Mouse (Mus musculus): ENCODE results near the gene Apba3. TPM values are rescaled to one million over a fixed set of nuclear protein-coding genes. Genes with fewer than 3 reads are reported as not detected.

The Apba3 gene
- polyA plus RNA-seq, 1 experiment: 32.8 TPM

DNA sequence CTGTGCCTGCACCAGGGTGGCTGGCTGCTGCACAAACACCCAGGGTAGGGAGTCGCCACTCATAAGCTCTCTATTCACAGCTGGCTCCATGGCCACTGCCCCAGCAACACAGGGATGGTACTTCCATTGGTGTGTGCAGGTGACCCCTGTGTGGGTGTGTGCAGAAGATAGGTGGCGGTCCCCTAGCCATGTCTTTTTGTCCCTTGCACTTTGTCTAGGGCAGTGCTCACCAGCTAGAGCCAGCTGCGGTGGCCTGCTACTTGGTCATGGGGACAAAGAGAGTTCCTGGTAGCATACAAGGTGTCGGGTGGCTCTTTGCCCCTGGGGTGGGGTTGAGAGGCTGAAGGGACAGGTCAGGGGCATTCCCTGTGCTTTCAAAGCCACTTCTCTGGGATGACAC lies 22.6 kb upstream of the Apba3 start:
- Histone ChIP-seq H3K4me1 (ENCODE audit: control insufficient read depth, insufficient read depth, low read length) (no peaks in the 10 kb centered on the region), H3K4me3 (replicated peaks; ENCODE audit: control insufficient read depth, low read depth, low read length) (no peak overlapping the region), H3K27ac (ENCODE audit: control insufficient read depth, insufficient read depth, low read depth, low read length, poor library complexity) (no peak overlapping the region)
- TF ChIP-seq CTCF (IDR thresholded peaks at IDR 0.05; ENCODE audit: control insufficient read depth, insufficient read depth, low read length) (no peak), POLR2A (IDR thresholded peaks at IDR 0.05; ENCODE audit: borderline replicate concordance, control insufficient read depth, low read depth, low read length) (no peak)
- WGBS: 78% methylated on average over 4 of the region's 4 CpGs

GRCm38 (mm10) chr10:81244595-81244994 lies 22.2 kb upstream of the Apba3 start:
- 7% methylated on average over 17 of the region's 17 CpGs for WGBS
- Histone ChIP-seq H3K4me3 (replicated peaks; ENCODE audit: control insufficient read depth, low read depth, low read length) (no peak overlapping the region), H3K4me1 (ENCODE audit: control insufficient read depth, insufficient read depth, low read length) (no peaks in the 10 kb centered on the region), H3K27ac (ENCODE audit: control insufficient read depth, insufficient read depth, low read depth, low read length, poor library complexity) (no peak overlapping the region)
- no peak for TF ChIP-seq POLR2A (IDR thresholded peaks at IDR 0.05; ENCODE audit: borderline replicate concordance, control insufficient read depth, low read depth, low read length)
- peak; percentile 93 for TF ChIP-seq CTCF (IDR thresholded peaks at IDR 0.05; ENCODE audit: control insufficient read depth, insufficient read depth, low read length)

DNA sequence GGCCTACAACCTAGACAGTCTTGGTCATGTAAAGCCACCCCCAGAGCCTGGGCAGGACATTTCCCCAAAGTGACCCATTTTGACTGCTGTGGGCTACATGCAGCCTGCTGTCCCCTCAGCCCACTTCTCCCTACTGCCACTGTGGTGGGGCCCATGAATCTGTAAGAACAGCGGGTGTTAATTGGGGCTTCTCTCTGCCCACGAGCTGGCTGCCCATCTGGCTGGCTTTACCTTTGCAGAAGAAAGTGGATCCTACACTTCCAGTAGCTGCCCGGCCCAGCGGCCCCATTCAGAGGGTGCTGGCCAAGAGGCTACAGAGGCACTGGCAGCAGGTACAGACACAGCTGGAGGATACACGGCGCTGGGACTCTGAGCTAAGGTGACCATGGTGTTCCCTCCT lies 21.6 kb upstream of the Apba3 start:
- 79% methylated on average over 6 of the region's 6 CpGs for WGBS
- Histone ChIP-seq H3K27ac (ENCODE audit: control insufficient read depth, insufficient read depth, low read depth, low read length, poor library complexity) (no peak overlapping the region), H3K4me3 (replicated peaks; ENCODE audit: control insufficient read depth, low read depth, low read length) (no peak overlapping the region), H3K4me1 (ENCODE audit: control insufficient read depth, insufficient read depth, low read length) (no peaks in the 10 kb centered on the region)
- TF ChIP-seq CTCF (IDR thresholded peaks at IDR 0.05; ENCODE audit: control insufficient read depth, insufficient read depth, low read length): no peak
- TF ChIP-seq POLR2A (IDR thresholded peaks at IDR 0.05; ENCODE audit: borderline replicate concordance, control insufficient read depth, low read depth, low read length): 0 out of 2 replicates have a peak, but pooled peaks have one; percentile 16

- Histone ChIP-seq H3K4me3 (replicated peaks; ENCODE audit: control insufficient read depth, low read depth, low read length) (no peak overlapping the region), H3K27ac (ENCODE audit: control insufficient read depth, insufficient read depth, low read depth, low read length, poor library complexity) (no peak overlapping the region), H3K4me1 (ENCODE audit: control insufficient read depth, insufficient read depth, low read length) (no peaks in the 10 kb centered on the region)
- no peak for TF ChIP-seq POLR2A (IDR thresholded peaks at IDR 0.05; ENCODE audit: borderline replicate concordance, control insufficient read depth, low read depth, low read length)
- TF ChIP-seq CTCF (IDR thresholded peaks at IDR 0.05; ENCODE audit: control insufficient read depth, insufficient read depth, low read length): no peak
- 77% methylated on average over 2 of the region's 2 CpGs for WGBS
Measured at GRCm38 (mm10) chr10:81247804-81248203, 19.0 kb upstream of the Apba3 start.

DNA sequence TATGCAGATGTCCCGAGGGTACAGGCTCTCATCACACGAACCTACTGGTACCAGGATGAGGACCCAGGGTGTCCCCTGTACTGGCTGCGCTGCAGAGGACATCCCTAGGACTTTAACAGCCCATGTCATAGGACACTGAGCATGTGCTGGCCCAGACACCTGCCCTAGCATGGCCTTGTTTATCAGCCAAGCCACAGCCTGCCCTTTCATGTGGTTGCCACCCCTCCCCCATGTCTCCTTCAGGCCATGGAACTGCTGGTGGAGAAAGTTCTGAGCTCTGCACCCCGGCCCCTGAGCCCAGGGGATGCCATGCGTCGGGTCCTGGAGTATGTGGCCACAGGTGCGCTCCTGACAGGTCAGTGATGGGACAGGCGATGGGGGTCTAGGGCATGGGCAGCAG lies 17.3 kb upstream of the Apba3 start:
- WGBS: 77% methylated on average over 8 of the region's 8 CpGs
- Histone ChIP-seq H3K27ac (ENCODE audit: control insufficient read depth, insufficient read depth, low read depth, low read length, poor library complexity) (no peak overlapping the region), H3K4me1 (ENCODE audit: control insufficient read depth, insufficient read depth, low read length) (peaks cover 2% of the 10 kb centered on the region), H3K4me3 (replicated peaks; ENCODE audit: control insufficient read depth, low read depth, low read length) (no peak overlapping the region)
- TF ChIP-seq POLR2A (IDR thresholded peaks at IDR 0.05; ENCODE audit: borderline replicate concordance, control insufficient read depth, low read depth, low read length) (no peak), CTCF (IDR thresholded peaks at IDR 0.05; ENCODE audit: control insufficient read depth, insufficient read depth, low read length) (no peak)

DNA sequence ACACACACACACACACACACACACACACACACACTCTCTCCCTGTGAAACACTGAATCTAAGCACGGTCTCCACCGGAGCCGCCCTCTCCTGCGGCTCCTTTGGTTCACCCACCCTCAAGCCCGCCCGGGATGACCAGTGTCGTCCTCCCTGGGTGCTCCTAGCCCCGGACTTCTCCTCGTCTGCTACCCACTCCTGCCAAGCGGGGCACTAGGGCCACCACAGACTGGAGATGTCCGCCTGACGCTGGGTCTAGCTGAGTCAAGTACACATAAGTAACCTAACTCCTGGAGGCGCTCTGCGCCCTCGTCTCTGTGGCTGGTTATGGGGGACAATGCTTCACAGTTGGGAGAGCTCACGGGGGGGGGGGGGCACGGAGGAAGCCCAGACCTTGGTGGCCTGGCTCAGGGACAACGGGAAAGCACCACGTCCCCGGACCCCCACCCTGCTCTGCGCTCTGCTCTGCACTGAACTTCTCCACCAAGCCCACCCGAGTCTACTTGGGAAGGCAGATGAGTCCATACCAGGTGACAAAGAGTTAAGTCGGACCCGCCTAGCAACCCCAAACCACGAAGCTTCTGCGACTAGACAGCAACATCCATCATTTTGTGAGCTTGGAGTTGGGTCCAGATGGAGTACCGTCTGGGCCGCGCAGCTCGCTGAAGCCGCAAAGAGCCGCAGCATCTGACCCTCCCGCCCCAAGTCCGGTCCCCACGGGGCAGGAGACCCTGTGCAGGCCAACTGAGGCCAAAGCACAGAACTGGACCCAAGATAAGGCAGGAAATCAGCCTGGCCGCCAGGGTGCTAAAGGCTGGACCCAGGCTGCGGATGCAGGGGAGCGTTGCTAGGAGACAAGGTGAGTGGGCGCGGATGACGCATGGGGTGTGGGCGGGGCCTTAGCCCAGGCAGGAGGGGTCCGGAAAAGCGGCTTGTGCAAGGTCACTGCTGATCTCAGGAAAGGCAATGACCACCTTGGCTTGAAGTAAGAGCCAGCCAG lies 14.0 kb upstream of the Apba3 start, which contains the start of gene Matk:
Gene Matk (plus strand): TSS at position 512 of the 996 bp plus-strand sequence.
- TF ChIP-seq CTCF (IDR thresholded peaks at IDR 0.05; ENCODE audit: control insufficient read depth, insufficient read depth, low read length) (no peak), POLR2A (IDR thresholded peaks at IDR 0.05; ENCODE audit: borderline replicate concordance, control insufficient read depth, low read depth, low read length) (no peak)
- no peak within 1 kb of the TSS for H3K27ac ChIP-seq (ENCODE audit: control insufficient read depth, insufficient read depth, low read depth, low read length, poor library complexity)
- H3K4me1 ChIP-seq (ENCODE audit: control insufficient read depth, insufficient read depth, low read length): peaks cover 5% of the 10 kb centered on the region
- no peak within 1 kb of the TSS for H3K4me3 ChIP-seq (replicated peaks; ENCODE audit: control insufficient read depth, low read depth, low read length)
- WGBS: 13% methylated on average over 44 of the region's 44 CpGs

DNA sequence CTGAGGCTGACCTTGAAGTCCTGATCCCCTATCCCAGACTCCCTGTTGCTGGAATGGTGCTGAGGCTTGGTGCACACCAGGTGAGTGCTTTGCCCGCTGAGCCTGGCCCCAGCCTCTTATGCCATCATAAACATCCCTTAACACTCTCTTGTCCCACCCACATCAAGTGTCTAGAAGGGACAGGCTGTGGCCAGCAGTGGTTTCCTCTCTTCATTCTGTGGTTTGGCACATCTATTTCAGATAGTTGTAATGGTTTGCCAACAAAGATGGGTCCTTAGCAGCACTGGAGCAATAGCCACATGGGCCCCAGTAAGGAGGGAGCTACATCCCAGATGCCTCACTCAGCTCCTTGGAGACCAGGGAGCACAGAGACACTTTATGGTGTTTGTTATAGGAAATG lies 11.9 kb upstream of the Apba3 start:
- no peak for TF ChIP-seq CTCF (IDR thresholded peaks at IDR 0.05; ENCODE audit: control insufficient read depth, insufficient read depth, low read length)
- TF ChIP-seq POLR2A (IDR thresholded peaks at IDR 0.05; ENCODE audit: borderline replicate concordance, control insufficient read depth, low read depth, low read length): no peak
- 0% methylated on average over 1 of the region's 1 CpGs for WGBS
- Histone ChIP-seq H3K27ac (ENCODE audit: control insufficient read depth, insufficient read depth, low read depth, low read length, poor library complexity) (no peak overlapping the region), H3K4me3 (replicated peaks; ENCODE audit: control insufficient read depth, low read depth, low read length) (no peak overlapping the region), H3K4me1 (ENCODE audit: control insufficient read depth, insufficient read depth, low read length) (peaks cover 6% of the 10 kb centered on the region)

GRCm38 (mm10) chr10:81257158-81258039 lies 9.4 kb upstream of the Apba3 start:
- peak; percentile 13; the same call in 1 of the 2 replicates for TF ChIP-seq POLR2A (IDR thresholded peaks at IDR 0.05; ENCODE audit: borderline replicate concordance, control insufficient read depth, low read depth, low read length)
- no peak for TF ChIP-seq CTCF (IDR thresholded peaks at IDR 0.05; ENCODE audit: control insufficient read depth, insufficient read depth, low read length)
- 2% methylated on average over 62 of the region's 62 CpGs for WGBS
- H3K4me1 ChIP-seq (ENCODE audit: control insufficient read depth, insufficient read depth, low read length): peaks cover 6% of the 10 kb centered on the region
- peak overlapping the region; percentile 17; the same call in 1 of the 2 replicates for H3K27ac ChIP-seq (ENCODE audit: control insufficient read depth, insufficient read depth, low read depth, low read length, poor library complexity)
- peak overlapping the region; percentile 74 for H3K4me3 ChIP-seq (replicated peaks; ENCODE audit: control insufficient read depth, low read depth, low read length)
